In genomic region chr4:96339550-96339949, GRCm38 (mm10) we compare ENCODE assay signal across 27 mouse cellular contexts. TPM values are rescaled to one million over a fixed set of nuclear protein-coding genes. Genes with fewer than 3 reads are reported as not detected.
"Had no signal": no experiment of that assay in that cellular context is flagged by ENCODE, and none has a peak within 500 bp of the region (broad histone marks: within the 10 kb centered on the region; RNA-seq: fewer than 3 reads in every experiment).

No protein-coding gene starts in this region.

- DNase-seq: liver, postnatal 0 days; lung, embryonic 14.5 days; right cerebral cortex, adult 18-20 months; thymus, adult 18-20 months; thymus, postnatal 36 days had no signal

- H3K27me3 ChIP-seq: intestine, embryonic 15.5 days; midbrain, embryonic 12.5 days; midbrain, embryonic 15.5 days; neural tube, embryonic 12.5 days; neural tube, embryonic 15.5 days had no signal

- H3K9ac ChIP-seq: intestine, embryonic 15.5 days; liver, embryonic 14.5 days; liver, postnatal 0 days; lung, embryonic 14.5 days; midbrain, embryonic 12.5 days; midbrain, embryonic 15.5 days; neural tube, embryonic 12.5 days; neural tube, embryonic 15.5 days had no signal

- H3K9me3 ChIP-seq: intestine, embryonic 15.5 days; midbrain, embryonic 12.5 days; midbrain, embryonic 15.5 days; neural tube, embryonic 12.5 days; neural tube, embryonic 15.5 days had no signal

- H3K36me3 ChIP-seq: intestine, embryonic 15.5 days; midbrain, embryonic 12.5 days; midbrain, embryonic 15.5 days; neural tube, embryonic 12.5 days; neural tube, embryonic 15.5 days had no signal

- H3K4me3 ChIP-seq: intestine, embryonic 15.5 days; left cerebral cortex, adult 2 months; midbrain, embryonic 12.5 days; midbrain, embryonic 15.5 days; neural tube, embryonic 12.5 days; neural tube, embryonic 15.5 days had no signal

- H3K27ac ChIP-seq: intestine, embryonic 15.5 days; left cerebral cortex, adult 2 months; liver, embryonic 14.5 days; macrophage; midbrain, embryonic 12.5 days; midbrain, embryonic 15.5 days; neural tube, embryonic 12.5 days; neural tube, embryonic 15.5 days had no signal

- H3K4me1 ChIP-seq: intestine, embryonic 15.5 days; midbrain, embryonic 12.5 days; midbrain, embryonic 15.5 days; neural tube, embryonic 12.5 days; neural tube, embryonic 15.5 days had no signal

- H3K4me2 ChIP-seq: intestine, embryonic 15.5 days; lung, embryonic 14.5 days; midbrain, embryonic 12.5 days; midbrain, embryonic 15.5 days; neural tube, embryonic 12.5 days; neural tube, embryonic 15.5 days had no signal

- ATAC-seq: hindbrain, embryonic 16.5 days; intestine, embryonic 15.5 days; liver, postnatal 0 days; lung, postnatal 0 days; midbrain, embryonic 15.5 days had no signal

RNA-seq across cellular contexts. Expression of gene Cyp2j11, which starts 8.9 kb away (rescaled TPM):
- total RNA-seq: layer of hippocampus, postnatal 25 days; left cerebral cortex, adult 2 months; left cerebral cortex, postnatal 10 days; left cerebral cortex, postnatal 36 days; liver, adult 2 months; megakaryocyte, adult 5-6 weeks had no signal
- polyA plus RNA-seq: hindbrain, embryonic 16.5 days; intestine, embryonic 15.5 days; limb, embryonic 11.5 days; limb, embryonic 14.5 days; liver, adult 2 months; liver, embryonic 14.5 days; liver, postnatal 0 days; lung, embryonic 14.5 days; lung, postnatal 0 days; macrophage; midbrain, embryonic 12.5 days; midbrain, embryonic 15.5 days; neural tube, embryonic 12.5 days; neural tube, embryonic 15.5 days; small intestine, adult 2 months; spleen, adult 2 months; stomach, embryonic 16.5 days; testis, adult 2 months; urinary bladder, adult 2 months had no signal
